Mouse (Mus musculus) liver, postnatal 0 days (tissue): Measurements from ENCODE around the gene Dock4.

Experiments
- CTCF ChIP-seq: sonication (generic); IDR thresholded peaks from 2 replicates; pipeline ENCODE4 v1.5.1; 2016; ENCODE audit warnings: antibody characterized with exemption, low read depth
- EP300 ChIP-seq: IDR thresholded peaks from 2 replicates; pipeline ENCODE4 v1.6.1; 2016; ENCODE audit warnings: antibody characterized with exemption, low read depth, mild to moderate bottlenecking

DNA sequence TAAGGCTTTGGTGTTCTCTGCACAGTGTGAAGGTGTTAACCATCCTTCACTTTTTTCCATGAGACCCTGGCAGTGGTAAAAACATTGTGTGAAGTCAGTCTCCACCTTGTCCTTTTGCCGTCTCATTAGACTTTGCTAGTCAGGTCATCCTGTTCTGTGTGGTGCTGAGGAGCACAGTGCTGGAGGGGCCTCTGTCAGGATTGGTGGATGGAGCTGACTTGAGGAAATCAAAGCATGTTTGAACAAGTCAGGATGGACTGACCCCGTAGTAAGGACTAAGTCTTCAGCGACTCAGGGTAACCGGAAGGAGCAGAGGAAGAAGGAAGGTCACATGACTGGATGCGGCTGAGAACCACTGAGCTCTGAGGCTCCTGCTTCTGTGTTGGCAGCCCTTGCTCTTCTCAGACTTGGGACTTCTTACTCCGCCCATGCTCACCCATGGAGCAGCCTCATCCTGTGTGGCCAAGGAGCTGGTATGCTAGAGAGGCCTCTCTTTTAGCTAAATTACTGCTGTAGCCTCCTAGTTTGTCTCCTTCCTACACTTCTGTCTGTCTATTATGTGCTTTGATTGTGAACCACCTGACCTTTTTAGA, 14.0 kb downstream of the Dock4 start:
- TF ChIP-seq EP300 (no peak), CTCF (no peak)
